Mouse (Mus musculus) lung, adult 2 months (tissue): ENCODE results near the gene Ckm.
A peak's percentile ranks its signal among the peaks of the same experiment; 100 is the strongest.

Source experiments
- CTCF ChIP-seq: fragments of 200-500 bp; IDR thresholded peaks from 2 replicates; pipeline ENCODE4 v1.5.1; 2011; ENCODE audit warnings: mild to moderate bottlenecking, low read length, control low read depth; ENCODE audit not compliant: insufficient read depth
- POLR2A ChIP-seq: fragments of 200-500 bp; IDR thresholded peaks from 2 replicates; pipeline ENCODE4 v1.6.1; 2011; ENCODE audit warnings: low read depth, mild to moderate bottlenecking, control low read depth, low read length, borderline replicate concordance; ENCODE audit errors: extremely low read depth

GRCm38 (mm10) chr7:19432475-19432874 lies 27.9 kb downstream of the Ckm start:
- TF ChIP-seq CTCF (peak; percentile 44), POLR2A (no peak)
